Mouse (Mus musculus): ENCODE data around the gene Eefsec.
A peak's percentile ranks its signal among the peaks of the same experiment; 100 is the strongest.

Eefsec gene

GRCm38 (mm10) chr6:88412604-88413003 is 33.7 kb downstream of the Eefsec start:
- DNase-seq: no peak

GRCm38 (mm10) chr6:88409492-88409891 is 36.8 kb downstream of the Eefsec start:
- DNase-seq: no peak

GRCm38 (mm10) chr6:88400451-88400850 is 45.9 kb downstream of the Eefsec start:
- DNase-seq: no peak

- peak in 1 of 2 experiments; percentile 13 for DNase-seq
Observed at GRCm38 (mm10) chr6:88397985-88398384, 48.4 kb downstream of the Eefsec start.

GRCm38 (mm10) chr6:88388946-88389345 is 57.4 kb downstream of the Eefsec start:
- DNase-seq: no peak

- DNase-seq: no peak
Observed at GRCm38 (mm10) chr6:88387836-88388724, 58.3 kb downstream of the Eefsec start.

GRCm38 (mm10) chr6:88384420-88385053 is 61.8 kb downstream of the Eefsec start:
- no peak for DNase-seq

- DNase-seq: no peak
Observed at GRCm38 (mm10) chr6:88383734-88384133, 62.6 kb downstream of the Eefsec start.

- DNase-seq: no peak
Observed at GRCm38 (mm10) chr6:88379756-88380155, 66.6 kb downstream of the Eefsec start.

- DNase-seq: no peak
Observed at GRCm38 (mm10) chr6:88378829-88379228, 67.5 kb downstream of the Eefsec start.

- DNase-seq: no peak
Observed at GRCm38 (mm10) chr6:88374247-88374646, 72.1 kb downstream of the Eefsec start.

- peak in 1 of 2 experiments; percentile 18 for DNase-seq
Observed at GRCm38 (mm10) chr6:88369851-88370635, 76.3 kb downstream of the Eefsec start.

GRCm38 (mm10) chr6:88363475-88364012 is 82.8 kb downstream of the Eefsec start:
- no peak for DNase-seq

- DNase-seq: no peak
Observed at GRCm38 (mm10) chr6:88361096-88361495, 85.2 kb downstream of the Eefsec start.

GRCm38 (mm10) chr6:88358210-88358609 is 88.1 kb downstream of the Eefsec start:
- DNase-seq: no peak

- no peak for DNase-seq
Observed at GRCm38 (mm10) chr6:88355866-88356265, 90.5 kb downstream of the Eefsec start.

GRCm38 (mm10) chr6:88352541-88352940 is 93.8 kb downstream of the Eefsec start:
- peak; percentile 54 to 66 for DNase-seq

- peak; percentile 70 to 83 for DNase-seq
Observed at GRCm38 (mm10) chr6:88346776-88347175, 99.6 kb downstream of the Eefsec start.

- DNase-seq: peak; percentile 62 to 67
Observed at GRCm38 (mm10) chr6:88345311-88345710, 101.0 kb downstream of the Eefsec start.

- DNase-seq: peak; percentile 91 to 95
Observed at GRCm38 (mm10) chr6:88343485-88344450, 102.6 kb downstream of the Eefsec start.

GRCm38 (mm10) chr6:88342965-88343364 is 103.4 kb downstream of the Eefsec start:
- DNase-seq: no peak

- no peak for DNase-seq
Observed at GRCm38 (mm10) chr6:88341182-88341581, 105.2 kb downstream of the Eefsec start.
